Mouse (Mus musculus) stomach, embryonic 14.5 days (tissue): Measurements from ENCODE around the gene Emx1. TPM values are rescaled to one million over a fixed set of nuclear protein-coding genes. Genes with fewer than 3 reads are reported as not detected.
"Not testable (repeated sequence)": the region's sequence is repeated elsewhere in the genome, so short reads cannot be mapped to it uniquely, and the experiment has no call there.

Source experiments
- ATAC-seq: fragments of 200-750 bp; cut with Nextera tagmentation; 2 replicates; pipeline ENCODE4 v1.8.0; 2017; ENCODE audit warnings: low read depth, moderate TSS enrichment; ENCODE audit not compliant: insufficient number of reproducible peaks, insufficient read depth, low FRiP score
- H3K27ac ChIP-seq: fragments of 300-500 bp; sonication (generic); 2 replicates; pipeline ENCODE4 v1.5.1; 2014; ENCODE audit warnings: mild to moderate bottlenecking, low read length, moderate library complexity, mixed read lengths
- H3K27me3 ChIP-seq: fragments of 300-500 bp; sonication (generic); 2 replicates; pipeline ENCODE4 v1.6.1; 2014; ENCODE audit warnings: low read length, control low read depth, mixed read lengths; ENCODE audit not compliant: control insufficient read depth, insufficient read depth
- H3K36me3 ChIP-seq: fragments of 300-500 bp; sonication (generic); 2 replicates; pipeline ENCODE4 v1.6.1; 2014; ENCODE audit warnings: mild to moderate bottlenecking, control low read depth, low read length, moderate library complexity, mixed read lengths; ENCODE audit not compliant: control insufficient read depth, insufficient read depth
- H3K4me1 ChIP-seq: fragments of 300-500 bp; sonication (generic); 2 replicates; pipeline ENCODE4 v1.6.1; 2014; ENCODE audit warnings: low read length, control low read depth, mixed read lengths; ENCODE audit not compliant: control insufficient read depth, insufficient read depth
- H3K4me2 ChIP-seq: fragments of 300-500 bp; sonication (generic); replicated peaks from 2 replicates; pipeline ENCODE4 v1.6.1; 2014; ENCODE audit warnings: low read depth, low read length, control low read depth
- H3K4me3 ChIP-seq: fragments of 300-500 bp; sonication (generic); 2 replicates; pipeline ENCODE4 v1.5.1; 2014; ENCODE audit warnings: low read depth, low read length, control low read depth
- H3K9ac ChIP-seq: fragments of 300-500 bp; sonication (generic); replicated peaks from 2 replicates; pipeline ENCODE4 v1.6.1; 2014; ENCODE audit warnings: low read depth, mild to moderate bottlenecking, control low read depth, low read length, moderate library complexity, mixed read lengths
- H3K9me3 ChIP-seq: fragments of 300-500 bp; sonication (generic); 2 replicates; pipeline ENCODE4 v1.6.1; 2016; ENCODE audit warnings: low read depth, low read length, control low read depth; ENCODE audit not compliant: control insufficient read depth
- WGBS: fragments of 180-500 bp; shearing (Covaris S2); extraction: QIAGEN DNeasy Blood & Tissue Kit; methylation state at CpG from one replicate; pipeline ENCODE4 v1.1.7; 2014; 5-methylcytosine and 5-hydroxymethylcytosine counted together
- polyA plus RNA-seq: library from polyadenylated mRNA; unstranded; fragments of >200 nt; fragmentation: Nextera tagmentation; extraction: Ambion mirVana; gene quantifications from 2 replicates; pipeline ENCODE4 v1.2.1, GENCODE M21; 2014

The Emx1 gene
- polyA plus RNA-seq, 1 experiment from 2014 or later: not detected

- not testable (repeated sequence) for H3K4me3 ChIP-seq, H3K9me3 ChIP-seq
Observed at GRCm38 (mm10) chr6:85156551-85156950, 30.7 kb upstream of the Emx1 start.

GRCm38 (mm10) chr6:85158040-85158804, 29.0 kb upstream of the Emx1 start:
- ATAC-seq, H3K4me3 ChIP-seq, H3K27ac ChIP-seq, H3K4me2 ChIP-seq, H3K9me3 ChIP-seq, H3K4me1 ChIP-seq, H3K36me3 ChIP-seq, H3K27me3 ChIP-seq, H3K9ac ChIP-seq: not testable (repeated sequence)
- WGBS: 76% methylated on average over 4 of the region's 4 CpGs

More at GRCm38 (mm10) chr6:85156551-85156950, 30.7 kb upstream of the Emx1 start:
- not testable (repeated sequence) for H3K27ac ChIP-seq, H3K4me1 ChIP-seq, H3K36me3 ChIP-seq, H3K4me2 ChIP-seq, H3K27me3 ChIP-seq, H3K9ac ChIP-seq, ATAC-seq
- 67% methylated on average over 2 of the region's 2 CpGs for WGBS

GRCm38 (mm10) chr6:85159092-85159760, 28.0 kb upstream of the Emx1 start:
- H3K9ac ChIP-seq, ATAC-seq, H3K27ac ChIP-seq, H3K4me2 ChIP-seq, H3K4me3 ChIP-seq, H3K9me3 ChIP-seq, H3K36me3 ChIP-seq, H3K4me1 ChIP-seq, H3K27me3 ChIP-seq: not testable (repeated sequence)
- WGBS: 25% methylated on average over 6 of the region's 6 CpGs

GRCm38 (mm10) chr6:85160201-85160923, 26.9 kb upstream of the Emx1 start:
- no peaks in the 10 kb centered on the region for H3K9me3 ChIP-seq
- H3K27ac ChIP-seq: no peak overlapping the region
- no peaks in the 10 kb centered on the region for H3K27me3 ChIP-seq
- no peak overlapping the region for H3K9ac ChIP-seq
- H3K4me2 ChIP-seq: no peak overlapping the region
- no peaks in the 10 kb centered on the region for H3K4me1 ChIP-seq
- H3K36me3 ChIP-seq: no peaks in the 10 kb centered on the region
- 29% methylated on average over 4 of the region's 4 CpGs for WGBS
- no peak for ATAC-seq
- H3K4me3 ChIP-seq: no peak overlapping the region

GRCm38 (mm10) chr6:85165440-85165921, 21.8 kb upstream of the Emx1 start:
- Histone ChIP-seq H3K27ac (no peak overlapping the region), H3K36me3 (no peaks in the 10 kb centered on the region), H3K9ac (no peak overlapping the region), H3K27me3 (no peaks in the 10 kb centered on the region), H3K9me3 (no peaks in the 10 kb centered on the region), H3K4me1 (no peaks in the 10 kb centered on the region), H3K4me3 (no peak overlapping the region), H3K4me2 (no peak overlapping the region)
- no peak for ATAC-seq
- WGBS: 55% methylated on average over 11 of the region's 11 CpGs

- H3K27me3 ChIP-seq: peaks cover 6% of the 10 kb centered on the region
- no peaks in the 10 kb centered on the region for H3K9me3 ChIP-seq
- H3K4me2 ChIP-seq: no peak overlapping the region
- 66% methylated on average over 3 of the region's 3 CpGs for WGBS
- H3K4me3 ChIP-seq: no peak overlapping the region
- H3K4me1 ChIP-seq: no peaks in the 10 kb centered on the region
- H3K27ac ChIP-seq: no peak overlapping the region
- no peak overlapping the region for H3K9ac ChIP-seq
- no peaks in the 10 kb centered on the region for H3K36me3 ChIP-seq
- no peak for ATAC-seq
Observed at GRCm38 (mm10) chr6:85179569-85179968, 7.7 kb upstream of the Emx1 start.

GRCm38 (mm10) chr6:85180036-85180435, 7.2 kb upstream of the Emx1 start:
- H3K27me3 ChIP-seq: peaks cover 7% of the 10 kb centered on the region
- H3K4me1 ChIP-seq: no peaks in the 10 kb centered on the region
- H3K4me2 ChIP-seq: no peak overlapping the region
- H3K9ac ChIP-seq: no peak overlapping the region
- H3K4me3 ChIP-seq: no peak overlapping the region
- WGBS: 62% methylated on average over 2 of the region's 2 CpGs
- ATAC-seq: no peak
- no peaks in the 10 kb centered on the region for H3K9me3 ChIP-seq
- no peaks in the 10 kb centered on the region for H3K36me3 ChIP-seq
- H3K27ac ChIP-seq: no peak overlapping the region

- Histone ChIP-seq H3K27me3 (peaks cover 26% of the 10 kb centered on the region), H3K4me2 (no peak overlapping the region), H3K9ac (no peak overlapping the region), H3K9me3 (no peaks in the 10 kb centered on the region), H3K4me1 (peaks cover 12% of the 10 kb centered on the region), H3K4me3 (no peak overlapping the region), H3K27ac (no peak overlapping the region), H3K36me3 (no peaks in the 10 kb centered on the region)
- ATAC-seq: no peak
- WGBS: 64% methylated on average over 3 of the region's 3 CpGs
Observed at GRCm38 (mm10) chr6:85183951-85184350, 3.3 kb upstream of the Emx1 start.
